Mouse (Mus musculus) layer of hippocampus, adult 2 months (tissue): Measurements from ENCODE around the gene Xpo5. TPM values are rescaled to one million over a fixed set of nuclear protein-coding genes. Genes with fewer than 3 reads are reported as not detected.
A peak's percentile ranks its signal among the peaks of the same experiment; 100 is the strongest.

Source experiments
- DNase-seq, 2 experiments: peaks; one replicate each; pipeline ENCODE4 v3.0.0; 2022; ENCODE audit warnings: low spot score in 2 of 2
- H3K27ac ChIP-seq: fragments of 200-600 bp; 2 replicates; pipeline ENCODE4 v1.8.1; 2022
- H3K4me3 ChIP-seq: fragments of 200-600 bp; 2 replicates; pipeline ENCODE4 v1.8.1; 2022; ENCODE audit warnings: mild to moderate bottlenecking
- CTCF ChIP-seq: fragments of 200-600 bp; conservative IDR thresholded peaks from 2 replicates; pipeline ENCODE4 v1.8.1; 2022; ENCODE audit warnings: antibody characterized with exemption, mild to moderate bottlenecking, moderate library complexity
- total RNA-seq, 2 experiments: library from RNA; stranded (reverse); gene quantifications; 2 replicates each; pipeline ENCODE4 v1.2.3; 2021

The Xpo5 gene
- total RNA-seq, 2 experiments from 2014 or later: 44.0 to 48.3 TPM

GRCm38 (mm10) chr17:46227576-46227975 lies 25.0 kb downstream of the Xpo5 start:
- no peak for TF ChIP-seq CTCF
- no peak overlapping the region for H3K27ac ChIP-seq
- H3K4me3 ChIP-seq: no peak overlapping the region
- DNase-seq: no peak

GRCm38 (mm10) chr17:46236067-46236466 lies 33.5 kb downstream of the Xpo5 start:
- TF ChIP-seq CTCF: no peak
- no peak for DNase-seq
- H3K4me3 ChIP-seq: no peak overlapping the region
- no peak overlapping the region for H3K27ac ChIP-seq

GRCm38 (mm10) chr17:46237079-46237478 lies 34.5 kb downstream of the Xpo5 start:
- no peak for DNase-seq
- TF ChIP-seq CTCF: no peak
- H3K4me3 ChIP-seq: no peak overlapping the region
- H3K27ac ChIP-seq: no peak overlapping the region

- TF ChIP-seq CTCF: no peak
- DNase-seq: no peak
Observed at GRCm38 (mm10) chr17:46237480-46237879, 34.9 kb downstream of the Xpo5 start.

GRCm38 (mm10) chr17:46239516-46240114 lies 37.0 kb downstream of the Xpo5 start:
- H3K27ac ChIP-seq: no peak overlapping the region
- DNase-seq: no peak
- H3K4me3 ChIP-seq: no peak overlapping the region
- no peak for TF ChIP-seq CTCF

More at GRCm38 (mm10) chr17:46237480-46237879, 34.9 kb downstream of the Xpo5 start:
- Histone ChIP-seq H3K27ac (no peak overlapping the region), H3K4me3 (no peak overlapping the region)

GRCm38 (mm10) chr17:46241471-46241870 lies 38.9 kb downstream of the Xpo5 start:
- no peak for TF ChIP-seq CTCF
- Histone ChIP-seq H3K4me3 (no peak overlapping the region), H3K27ac (no peak overlapping the region)
- no peak for DNase-seq

- H3K27ac ChIP-seq: no peak overlapping the region
- DNase-seq: no peak
- no peak for TF ChIP-seq CTCF
- no peak overlapping the region for H3K4me3 ChIP-seq
Observed at GRCm38 (mm10) chr17:46242274-46242673, 39.7 kb downstream of the Xpo5 start.

- H3K27ac ChIP-seq: peak overlapping the region; percentile 41; the same call in 1 of the 2 replicates
- no peak for DNase-seq
- no peak for TF ChIP-seq CTCF
- H3K4me3 ChIP-seq: no peak overlapping the region
Observed at GRCm38 (mm10) chr17:46242993-46243392, 40.4 kb downstream of the Xpo5 start.

GRCm38 (mm10) chr17:46243624-46244023 lies 41.0 kb downstream of the Xpo5 start:
- no peak for DNase-seq
- H3K4me3 ChIP-seq: no peak overlapping the region
- TF ChIP-seq CTCF: no peak
- H3K27ac ChIP-seq: peak overlapping the region; percentile 41; the same call in 1 of the 2 replicates

- no peak for TF ChIP-seq CTCF
- no peak overlapping the region for H3K4me3 ChIP-seq
- DNase-seq: no peak
- H3K27ac ChIP-seq: no peak overlapping the region
Observed at GRCm38 (mm10) chr17:46244579-46244978, 42.0 kb downstream of the Xpo5 start.

- no peak for TF ChIP-seq CTCF
- DNase-seq: peak; percentile 94 to 96
- H3K4me3 ChIP-seq: peak within 1 kb of the TSS; percentile 91
Observed at GRCm38 (mm10) chr17:46247512-46248188, 45.1 kb downstream of the Xpo5 start, which contains the start of the genes Polr1c and Yipf3. TSS of gene Polr1c (minus strand) at chr17:46248054. TSS of gene Yipf3 (plus strand) at chr17:46248080.

GRCm38 (mm10) chr17:46248189-46248522 lies 45.6 kb downstream of the Xpo5 start:
- no peak for TF ChIP-seq CTCF
- peak overlapping the region; percentile 95 for H3K27ac ChIP-seq
- peak overlapping the region; percentile 91 for H3K4me3 ChIP-seq
- peak in 1 of 2 experiments; percentile 42 for DNase-seq

More at GRCm38 (mm10) chr17:46247512-46248188, 45.1 kb downstream of the Xpo5 start, which contains the start of the genes Polr1c and Yipf3:
- peak within 1 kb of the TSS; percentile 95 for H3K27ac ChIP-seq

- no peak overlapping the region for H3K4me3 ChIP-seq
- peak; percentile 26; the same call in 1 of the 2 replicates for TF ChIP-seq CTCF
- DNase-seq: no peak
Observed at GRCm38 (mm10) chr17:46251174-46251573, 48.6 kb downstream of the Xpo5 start.

More at GRCm38 (mm10) chr17:46251174-46251573, 48.6 kb downstream of the Xpo5 start:
- no peak overlapping the region for H3K27ac ChIP-seq
